Mouse (Mus musculus) heart, adult 2 months (tissue): ENCODE results near the gene Atxn10.

Experiments used
- CTCF ChIP-seq: fragments of 200-600 bp; IDR thresholded peaks from 2 replicates; pipeline ENCODE4 v1.8.1; 2022; ENCODE audit warnings: antibody characterized with exemption, mild to moderate bottlenecking, moderate library complexity
- EP300 ChIP-seq: fragments of 200-500 bp; IDR thresholded peaks from 2 replicates; pipeline ENCODE4 v1.6.1; 2011; ENCODE audit warnings: low read depth, low read length, control low read depth; ENCODE audit not compliant: insufficient read depth
- POLR2A ChIP-seq: fragments of 200-500 bp; IDR thresholded peaks from 2 replicates; pipeline ENCODE4 v1.6.1; 2011; ENCODE audit warnings: mild to moderate bottlenecking, low read depth, low read length, control low read depth; ENCODE audit not compliant: insufficient read depth

DNA sequence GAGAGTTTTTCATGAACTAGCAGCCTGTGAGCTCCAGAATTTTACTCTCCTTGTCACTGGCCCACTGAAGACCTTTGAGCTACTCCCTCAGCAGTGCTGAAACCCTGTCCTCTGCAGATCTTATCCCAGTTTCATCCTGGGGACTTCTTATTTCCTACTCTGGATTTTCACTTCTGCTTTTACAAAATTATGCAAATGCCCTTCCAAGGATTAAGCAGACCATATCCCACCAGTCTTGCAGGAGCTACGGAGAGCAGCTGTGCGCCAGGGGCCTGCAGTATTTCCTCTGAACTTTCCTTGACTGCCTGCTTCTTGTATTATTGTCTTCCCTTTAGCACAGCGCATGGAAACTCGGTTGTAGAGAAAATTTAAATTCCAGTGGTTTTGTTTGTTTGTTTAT is 68.7 kb downstream of the Atxn10 start:
- TF ChIP-seq CTCF (no peak), EP300 (no peak), POLR2A (no peak)
